Mouse (Mus musculus) G1E (cell line): ENCODE data around the gene Glis2.

Source experiments
- CTCF ChIP-seq: IDR thresholded peaks from 2 replicates; pipeline ENCODE4 v1.5.1; 2012; ENCODE audit warnings: low read depth, low read length, inconsistent platforms, mixed read lengths
- TAL1 ChIP-seq: conservative IDR thresholded peaks from 2 replicates; pipeline ENCODE4 v1.6.1; 2012; ENCODE audit warnings: low read depth, low read length, inconsistent platforms, mixed read lengths

DNA sequence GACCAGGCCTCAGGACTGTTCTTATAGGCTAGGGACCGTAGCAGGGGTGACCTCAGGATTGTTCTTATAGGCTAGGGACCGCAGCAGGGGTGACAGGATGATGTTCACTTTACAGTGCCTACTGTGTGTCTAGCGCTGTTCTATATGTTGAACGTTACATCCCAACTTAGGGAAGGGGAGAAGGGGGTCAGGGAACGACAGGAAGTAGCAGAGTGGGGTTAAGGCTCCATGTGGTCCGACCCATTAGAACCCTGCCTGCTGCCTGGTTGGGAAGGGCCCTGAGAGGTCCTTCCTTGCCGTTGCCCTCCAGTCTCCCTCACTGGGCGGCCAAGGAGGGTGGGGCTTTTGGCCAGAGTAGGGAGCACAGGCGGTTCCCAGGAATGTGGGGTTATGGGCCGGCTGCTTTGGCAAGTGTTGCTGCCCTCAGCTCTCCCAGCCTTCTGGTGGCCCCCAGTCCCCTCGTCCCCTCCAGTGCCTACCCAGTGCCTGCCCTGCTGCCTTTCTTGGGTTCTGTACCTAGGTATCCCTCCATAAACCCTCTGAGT, 9.9 kb downstream of the Glis2 start:
- no peak for TF ChIP-seq CTCF
- no peak for TF ChIP-seq TAL1
